Mouse (Mus musculus) embryonic facial prominence, embryonic 12.5 days (tissue): Measurements from ENCODE around the gene Gnat3. TPM values are rescaled to one million over a fixed set of nuclear protein-coding genes. Genes with fewer than 3 reads are reported as not detected.

Experiments used
- ATAC-seq: fragments of 200-750 bp; cut with Nextera tagmentation; 2 replicates; pipeline ENCODE4 v1.8.0; 2017; ENCODE audit not compliant: insufficient number of reproducible peaks, insufficient read depth, low FRiP score, low TSS enrichment
- H3K27ac ChIP-seq: fragments of 300-500 bp; sonication (generic); 2 replicates; pipeline ENCODE4 v1.5.1; 2016; ENCODE audit warnings: mild to moderate bottlenecking
- H3K27me3 ChIP-seq: fragments of 300-500 bp; sonication (generic); 2 replicates; pipeline ENCODE4 v1.6.1; 2016; ENCODE audit warnings: mild to moderate bottlenecking, moderate library complexity
- H3K36me3 ChIP-seq: fragments of 300-500 bp; sonication (generic); 2 replicates; pipeline ENCODE4 v1.6.1; 2016; ENCODE audit warnings: mild to moderate bottlenecking
- H3K4me1 ChIP-seq: fragments of 300-500 bp; sonication (generic); 2 replicates; pipeline ENCODE4 v1.6.1; 2016
- H3K4me2 ChIP-seq: fragments of 300-500 bp; sonication (generic); replicated peaks from 2 replicates; pipeline ENCODE4 v1.6.1; 2016; ENCODE audit warnings: mild to moderate bottlenecking, moderate library complexity
- H3K4me3 ChIP-seq: fragments of 300-500 bp; sonication (generic); 2 replicates; pipeline ENCODE4 v1.5.1; 2016; ENCODE audit warnings: mild to moderate bottlenecking
- H3K9ac ChIP-seq: fragments of 300-500 bp; sonication (generic); 2 replicates; pipeline ENCODE4 v1.6.1; 2016; ENCODE audit warnings: mild to moderate bottlenecking, moderate library complexity
- H3K9me3 ChIP-seq: fragments of 300-500 bp; sonication (generic); 2 replicates; pipeline ENCODE4 v1.6.1; 2016; ENCODE audit warnings: mild to moderate bottlenecking, moderate library complexity
- WGBS: fragments of 180-500 bp; shearing (Covaris S2); methylation state at CpG from one replicate; pipeline ENCODE4 v1.1.7; 2016; 5-methylcytosine and 5-hydroxymethylcytosine counted together
- polyA plus RNA-seq: library from polyadenylated mRNA; unstranded; fragments of >200 nt; fragmentation: Nextera tagmentation; extraction: Ambion mirVana; gene quantifications from 2 replicates; pipeline ENCODE4 v1.2.1, GENCODE M21; 2016

Gnat3 gene
- polyA plus RNA-seq, 1 experiment from 2014 or later: 0.12 TPM

DNA sequence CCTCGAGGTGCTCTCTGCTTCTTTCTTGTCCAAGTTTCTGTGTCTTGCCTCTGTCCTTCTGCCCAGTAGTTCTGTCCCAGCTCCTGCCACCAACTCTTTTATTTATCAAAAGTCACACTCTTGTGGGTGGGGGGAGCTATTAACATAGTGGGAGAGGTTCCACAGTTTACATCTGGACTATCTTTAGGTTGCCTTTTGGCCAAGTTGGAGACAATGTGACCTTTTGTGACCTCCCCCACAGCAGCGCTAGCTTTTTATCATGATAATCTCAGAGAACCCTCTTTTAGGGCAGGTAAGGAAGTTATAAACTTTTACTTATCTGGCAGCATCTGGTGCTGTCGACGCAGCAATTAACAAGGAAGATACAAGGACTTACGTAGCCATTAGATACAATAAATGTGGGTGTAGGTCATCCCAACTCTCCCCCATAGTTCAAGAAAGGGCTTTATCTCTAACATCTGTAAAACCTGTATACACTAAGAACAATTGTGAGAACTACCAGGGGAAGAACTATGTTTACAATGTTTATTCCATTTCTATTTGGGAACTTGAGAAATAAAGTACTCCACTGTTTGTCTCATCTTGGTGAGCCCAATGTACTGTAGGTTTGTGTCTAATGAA is 18.3 kb downstream of the Gnat3 start:
- Histone ChIP-seq H3K36me3 (no peaks in the 10 kb centered on the region), H3K9ac (no peak overlapping the region), H3K4me3 (no peak overlapping the region), H3K9me3 (no peaks in the 10 kb centered on the region), H3K4me1 (no peaks in the 10 kb centered on the region), H3K27me3 (no peaks in the 10 kb centered on the region), H3K4me2 (no peak overlapping the region), H3K27ac (no peak overlapping the region)
- no peak for ATAC-seq
- WGBS: 81% methylated on average over 5 of the region's 5 CpGs

DNA sequence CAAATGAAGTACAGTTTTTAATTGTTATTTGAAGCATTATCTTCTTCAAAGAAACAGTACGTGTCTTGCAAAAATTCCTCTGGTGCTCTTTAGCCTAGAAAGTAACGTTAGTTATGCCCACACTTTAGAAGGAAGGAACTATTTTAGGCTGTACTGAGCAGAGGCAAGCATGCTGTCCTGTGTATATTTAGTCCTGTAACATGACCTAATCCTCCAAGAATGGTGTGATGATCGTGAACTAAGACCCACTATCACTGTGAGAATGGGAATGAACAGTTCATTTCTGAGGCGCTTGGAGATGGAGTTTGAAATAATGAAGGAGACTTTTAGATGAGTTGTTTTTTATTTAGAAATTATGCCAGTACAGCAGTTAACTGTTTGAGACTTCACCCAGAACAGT is 20.4 kb downstream of the Gnat3 start:
- ATAC-seq: no peak
- H3K27me3 ChIP-seq: no peaks in the 10 kb centered on the region
- 64% methylated on average over 4 of the region's 4 CpGs for WGBS

DNA sequence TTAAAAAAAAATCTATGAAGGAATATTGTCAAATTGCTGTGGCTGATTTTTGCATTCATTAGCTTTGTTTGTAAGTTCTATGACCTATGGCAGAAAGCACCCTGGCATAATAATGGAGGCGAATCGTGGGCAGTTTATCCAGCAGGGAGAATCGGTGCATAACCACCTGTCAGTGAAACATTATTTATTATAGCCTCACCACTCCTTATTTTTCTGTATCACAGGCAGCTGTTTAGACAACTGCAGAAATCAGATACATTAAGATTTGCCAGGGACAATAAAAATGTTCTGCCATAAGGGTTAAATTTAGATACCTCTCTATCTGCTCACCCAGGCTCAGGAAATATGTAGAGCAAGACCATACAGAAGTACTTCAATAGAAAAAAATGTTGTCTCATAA is 22.2 kb downstream of the Gnat3 start:
- no peak for ATAC-seq
- no peaks in the 10 kb centered on the region for H3K27me3 ChIP-seq
- 92% methylated on average over 3 of the region's 3 CpGs for WGBS
- no peaks in the 10 kb centered on the region for H3K36me3 ChIP-seq
- no peak overlapping the region for H3K4me2 ChIP-seq
- no peaks in the 10 kb centered on the region for H3K4me1 ChIP-seq
- no peak overlapping the region for H3K4me3 ChIP-seq
- no peak overlapping the region for H3K9ac ChIP-seq
- H3K27ac ChIP-seq: no peak overlapping the region
- no peaks in the 10 kb centered on the region for H3K9me3 ChIP-seq

More for the DNA sequence above, 20.4 kb downstream of the Gnat3 start:
- Histone ChIP-seq H3K4me3 (no peak overlapping the region), H3K9me3 (no peaks in the 10 kb centered on the region), H3K27ac (no peak overlapping the region), H3K4me2 (no peak overlapping the region), H3K36me3 (no peaks in the 10 kb centered on the region), H3K4me1 (no peaks in the 10 kb centered on the region), H3K9ac (no peak overlapping the region)

DNA sequence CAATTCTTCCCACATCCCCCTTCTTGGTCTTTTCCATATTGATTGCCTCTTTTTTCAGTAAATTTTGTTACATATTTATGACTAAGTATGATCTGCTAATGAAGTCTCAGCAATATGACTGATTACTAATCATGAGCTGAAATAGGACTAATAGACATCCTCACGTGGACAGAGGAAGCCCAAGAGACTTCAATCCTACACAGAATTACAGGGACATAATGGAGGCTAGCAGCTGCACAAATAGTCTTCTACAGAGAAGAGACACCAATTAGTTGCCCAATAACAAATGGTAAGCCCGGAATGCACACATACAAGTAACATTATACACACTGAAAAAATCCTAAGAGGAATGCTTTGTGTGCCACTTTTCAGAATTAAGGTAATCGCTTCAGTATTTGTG is 24.3 kb downstream of the Gnat3 start:
- Histone ChIP-seq H3K4me1 (no peaks in the 10 kb centered on the region), H3K9ac (no peak overlapping the region), H3K4me3 (no peak overlapping the region), H3K27ac (no peak overlapping the region), H3K4me2 (no peak overlapping the region), H3K36me3 (no peaks in the 10 kb centered on the region), H3K9me3 (no peaks in the 10 kb centered on the region), H3K27me3 (no peaks in the 10 kb centered on the region)
- no peak for ATAC-seq
- 61% methylated on average over 3 of the region's 3 CpGs for WGBS

DNA sequence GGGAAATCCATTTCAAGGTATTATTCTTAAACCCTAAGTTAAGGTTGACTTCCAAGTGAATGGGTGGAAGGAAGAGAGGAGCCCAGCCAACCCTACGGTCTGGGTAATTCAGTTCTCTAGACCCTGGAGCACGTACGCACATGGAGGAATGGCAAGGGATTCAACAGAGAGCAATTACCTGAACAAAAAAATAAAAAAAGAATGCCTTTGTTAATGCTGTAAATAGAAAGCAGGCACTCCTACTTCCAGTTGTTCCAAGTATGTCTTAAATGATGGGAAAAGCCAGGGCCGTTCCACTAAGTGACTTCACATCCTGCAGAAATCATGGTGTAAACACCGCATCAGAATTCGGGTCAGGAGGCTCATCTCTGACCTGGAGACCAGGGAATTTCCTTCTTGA is 28.3 kb downstream of the Gnat3 start:
- Histone ChIP-seq H3K4me3 (no peak overlapping the region), H3K4me2 (no peak overlapping the region)
- 78% methylated on average over 6 of the region's 6 CpGs for WGBS

DNA sequence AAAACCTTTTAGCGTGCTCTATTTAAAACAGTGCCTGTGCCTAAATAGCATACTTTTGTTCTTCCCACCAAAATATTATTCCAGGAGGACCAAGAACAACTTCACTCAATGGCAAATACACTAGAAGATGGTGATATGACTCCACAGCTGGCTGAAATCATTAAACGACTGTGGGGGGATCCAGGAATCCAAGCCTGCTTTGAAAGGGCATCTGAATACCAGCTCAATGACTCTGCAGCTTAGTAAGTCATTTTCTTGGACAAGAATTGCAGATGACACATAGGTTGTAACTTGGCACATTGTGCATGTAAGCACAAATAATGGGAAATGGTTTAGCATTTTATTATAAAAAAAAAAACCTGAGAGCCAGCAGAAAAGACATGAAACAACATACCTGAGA is 37.2 kb downstream of the Gnat3 start:
- Histone ChIP-seq H3K4me3 (no peak overlapping the region), H3K4me1 (no peaks in the 10 kb centered on the region), H3K9ac (no peak overlapping the region), H3K36me3 (no peaks in the 10 kb centered on the region), H3K27me3 (no peaks in the 10 kb centered on the region), H3K9me3 (no peaks in the 10 kb centered on the region), H3K27ac (no peak overlapping the region), H3K4me2 (no peak overlapping the region)
- 69% methylated on average over 2 of the region's 2 CpGs for WGBS
- no peak for ATAC-seq

More for the DNA sequence above, 28.3 kb downstream of the Gnat3 start:
- H3K9ac ChIP-seq: no peak overlapping the region
- ATAC-seq: no peak
- H3K4me1 ChIP-seq: no peaks in the 10 kb centered on the region
- H3K27ac ChIP-seq: no peak overlapping the region
- H3K27me3 ChIP-seq: no peaks in the 10 kb centered on the region
- H3K36me3 ChIP-seq: no peaks in the 10 kb centered on the region
- no peaks in the 10 kb centered on the region for H3K9me3 ChIP-seq

DNA sequence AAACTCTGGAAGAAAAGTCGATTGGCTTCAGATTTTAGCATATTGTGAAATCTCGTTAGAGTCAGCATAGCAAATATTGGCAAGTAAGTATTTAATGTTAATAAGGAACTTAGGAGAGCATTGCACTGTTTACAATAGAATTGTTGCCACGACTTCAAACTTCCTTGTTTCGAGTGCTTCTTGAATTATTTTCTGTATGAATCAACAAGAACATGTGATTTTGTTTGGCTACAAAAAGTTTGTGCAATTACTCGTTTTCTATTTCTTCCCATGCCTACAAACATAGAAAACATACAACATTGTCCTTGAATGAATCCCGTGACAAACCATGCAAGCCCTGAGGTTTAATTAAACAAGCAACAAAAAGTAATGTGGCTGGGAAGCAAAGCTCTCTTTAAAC is 37.8 kb downstream of the Gnat3 start:
- Histone ChIP-seq H3K4me3 (no peak overlapping the region), H3K4me2 (no peak overlapping the region), H3K27ac (no peak overlapping the region), H3K36me3 (no peaks in the 10 kb centered on the region), H3K9ac (no peak overlapping the region), H3K4me1 (no peaks in the 10 kb centered on the region), H3K27me3 (no peaks in the 10 kb centered on the region), H3K9me3 (no peaks in the 10 kb centered on the region)
- WGBS: 77% methylated on average over 6 of the region's 6 CpGs
- ATAC-seq: no peak

DNA sequence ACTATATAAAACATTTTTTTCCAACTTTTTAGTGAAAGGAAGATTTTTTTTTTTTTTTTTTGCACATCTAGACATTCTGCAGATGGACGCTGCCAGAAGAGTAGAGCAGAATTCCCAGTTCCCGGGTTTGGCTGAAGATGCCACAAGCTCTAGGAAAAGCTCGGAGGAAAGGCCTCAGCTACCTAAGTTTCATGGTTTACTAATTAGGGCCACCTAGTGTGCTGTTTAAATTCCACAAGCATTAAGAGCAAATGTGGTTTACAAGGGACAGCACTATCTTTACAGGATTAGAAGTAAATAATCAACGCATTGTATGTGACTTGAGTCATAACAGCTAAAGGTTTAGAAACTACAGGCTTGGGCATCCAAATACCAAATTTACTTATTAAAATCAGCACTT is 39.3 kb downstream of the Gnat3 start:
- Histone ChIP-seq H3K9ac (no peak overlapping the region), H3K4me1 (no peaks in the 10 kb centered on the region), H3K4me2 (no peak overlapping the region), H3K4me3 (no peak overlapping the region), H3K27me3 (no peaks in the 10 kb centered on the region), H3K27ac (no peak overlapping the region), H3K36me3 (no peaks in the 10 kb centered on the region), H3K9me3 (no peaks in the 10 kb centered on the region)
- no peak for ATAC-seq
- 34% methylated on average over 4 of the region's 4 CpGs for WGBS

DNA sequence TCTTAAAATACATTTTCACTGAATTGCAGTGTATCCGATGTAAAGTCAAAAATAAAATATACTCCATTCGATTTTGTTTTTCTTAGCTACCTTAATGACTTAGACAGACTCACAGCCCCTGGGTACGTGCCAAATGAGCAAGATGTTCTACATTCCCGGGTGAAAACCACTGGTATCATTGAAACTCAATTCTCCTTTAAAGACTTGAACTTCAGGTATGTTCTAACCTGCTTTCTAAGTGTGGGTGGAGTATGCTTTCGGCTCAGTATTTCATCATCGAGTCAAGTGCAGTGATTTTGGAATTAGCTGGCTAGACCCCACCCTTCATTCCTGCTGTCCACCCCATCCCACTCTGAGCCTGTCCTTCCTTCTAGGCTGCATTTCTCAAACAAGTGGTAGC is 41.3 kb downstream of the Gnat3 start:
- 84% methylated on average over 6 of the region's 6 CpGs for WGBS
- Histone ChIP-seq H3K4me2 (no peak overlapping the region), H3K27me3 (no peaks in the 10 kb centered on the region), H3K36me3 (no peaks in the 10 kb centered on the region), H3K4me3 (no peak overlapping the region), H3K9me3 (no peaks in the 10 kb centered on the region), H3K27ac (no peak overlapping the region), H3K4me1 (no peaks in the 10 kb centered on the region), H3K9ac (no peak overlapping the region)
- ATAC-seq: no peak

DNA sequence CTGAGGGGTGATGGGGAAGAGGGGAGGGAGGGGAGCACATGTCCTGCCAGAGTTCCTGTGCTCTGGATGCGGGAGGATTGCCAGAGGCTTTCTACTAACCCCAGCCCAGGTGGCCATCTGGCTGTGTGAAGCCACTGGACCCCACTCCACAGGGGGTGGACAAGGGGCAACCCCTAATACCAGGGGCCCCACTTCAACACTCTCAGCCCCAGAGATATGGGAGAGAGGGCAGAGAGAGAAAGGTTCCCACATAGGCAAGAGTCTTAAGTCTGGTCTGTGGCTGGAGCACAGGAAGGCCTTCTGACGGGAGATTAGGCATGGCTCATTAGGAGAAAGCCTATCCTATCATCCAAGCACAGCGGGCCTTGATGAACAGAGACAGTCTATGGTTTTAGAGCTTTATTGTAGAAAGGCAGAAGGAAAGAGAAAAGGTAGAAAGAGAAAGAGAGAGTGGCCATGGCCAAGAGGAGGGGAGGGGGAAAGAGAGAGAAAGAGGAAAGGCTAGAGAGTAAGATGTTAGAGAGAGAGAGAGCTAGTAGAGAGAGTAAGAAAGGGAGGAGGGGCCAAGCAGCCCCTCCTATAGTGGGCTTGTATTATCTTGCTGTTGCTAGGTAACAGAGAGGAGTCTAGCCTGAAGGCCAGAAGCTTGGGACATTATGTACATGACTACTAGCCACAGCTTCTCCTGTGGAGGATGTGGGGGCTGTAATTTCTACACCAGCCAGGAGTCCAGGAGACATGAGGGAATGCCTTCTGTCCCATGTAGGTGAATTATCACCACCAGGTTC is 42.7 kb downstream of the Gnat3 start:
- H3K27me3 ChIP-seq: no peaks in the 10 kb centered on the region
- 59% methylated on average over 3 of the region's 3 CpGs for WGBS
- no peak overlapping the region for H3K4me3 ChIP-seq
- H3K36me3 ChIP-seq: no peaks in the 10 kb centered on the region
- no peak overlapping the region for H3K4me2 ChIP-seq
- no peaks in the 10 kb centered on the region for H3K9me3 ChIP-seq
- no peak overlapping the region for H3K9ac ChIP-seq
- H3K4me1 ChIP-seq: no peaks in the 10 kb centered on the region
- no peak overlapping the region for H3K27ac ChIP-seq
- no peak for ATAC-seq

DNA sequence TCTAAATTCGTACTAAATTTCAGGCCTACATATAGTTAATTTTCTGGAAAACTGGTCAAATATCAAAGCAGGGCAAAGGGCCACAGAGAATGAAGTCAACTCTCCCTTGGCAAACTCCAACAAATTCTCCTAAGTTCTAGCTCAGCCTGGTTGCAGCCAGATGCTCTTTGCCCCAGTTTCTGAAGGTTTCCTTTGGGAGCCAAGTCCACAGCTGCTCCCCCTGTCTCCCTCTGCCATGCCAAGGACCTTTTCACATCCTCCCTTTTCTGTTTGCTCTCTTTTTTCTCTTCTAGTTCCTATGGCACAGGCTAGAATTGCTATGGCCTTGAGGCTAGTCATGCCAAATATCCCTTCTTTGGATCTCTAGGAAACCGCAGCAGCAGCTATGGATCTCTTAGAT is 43.8 kb downstream of the Gnat3 start:
- no peak overlapping the region for H3K27ac ChIP-seq
- H3K9me3 ChIP-seq: no peaks in the 10 kb centered on the region
- WGBS: 84% methylated on average over 2 of the region's 2 CpGs
- no peak overlapping the region for H3K4me2 ChIP-seq
- H3K9ac ChIP-seq: no peak overlapping the region
- no peak for ATAC-seq
- no peak overlapping the region for H3K4me3 ChIP-seq
- no peaks in the 10 kb centered on the region for H3K36me3 ChIP-seq
- no peaks in the 10 kb centered on the region for H3K27me3 ChIP-seq
- no peaks in the 10 kb centered on the region for H3K4me1 ChIP-seq

DNA sequence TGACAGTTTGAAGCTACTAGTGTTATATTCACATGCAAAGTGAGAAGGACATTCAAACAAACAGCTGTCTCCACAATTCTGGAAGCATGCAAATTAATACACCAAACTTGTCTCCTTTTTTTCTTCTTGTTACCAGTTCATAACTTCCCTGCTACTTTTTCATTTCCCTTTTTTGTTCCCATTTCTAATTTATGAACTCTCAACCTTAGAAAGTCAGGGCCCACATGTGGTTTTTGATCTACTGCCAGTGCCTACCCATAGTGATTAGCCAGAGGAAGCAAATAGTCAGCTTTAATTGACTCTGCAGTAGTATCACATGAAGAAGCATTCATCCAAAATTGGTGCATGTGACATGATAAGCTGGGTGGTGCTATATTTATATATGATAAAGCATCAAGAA is 44.7 kb downstream of the Gnat3 start:
- no peaks in the 10 kb centered on the region for H3K4me1 ChIP-seq
- H3K27me3 ChIP-seq: no peaks in the 10 kb centered on the region
- H3K27ac ChIP-seq: no peak overlapping the region
- H3K4me3 ChIP-seq: no peak overlapping the region
- no peak overlapping the region for H3K4me2 ChIP-seq
- H3K9me3 ChIP-seq: no peaks in the 10 kb centered on the region
- H3K9ac ChIP-seq: no peak overlapping the region
- no peak for ATAC-seq
- no peaks in the 10 kb centered on the region for H3K36me3 ChIP-seq
